Mouse (Mus musculus) c-Kit-positive CD71-positive TER-119-positive erythroid progenitor cells, embryonic 14.5 days (primary cell): ENCODE measurements around the gene Acer3.

Experiments
- DNase-seq: peaks from one replicate; pipeline ENCODE4 v3.0.0-alpha.2; 2013; ENCODE audit warnings: low spot score

Acer3 gene

GRCm38 (mm10) chr7:98321083-98321482, at the start of gene Acer3:
Gene Acer3, minus strand, starts transcription at chr7:98321208.
- DNase-seq: no peak

GRCm38 (mm10) chr7:98369762-98370369, 48.9 kb upstream of the Acer3 start:
- no peak for DNase-seq

- DNase-seq: no peak
Measured at GRCm38 (mm10) chr7:98361662-98362061, 40.7 kb upstream of the Acer3 start.

GRCm38 (mm10) chr7:98361063-98361652, 40.1 kb upstream of the Acer3 start, which contains the start of gene Tsku:
Gene Tsku, minus strand, starts transcription at chr7:98361328.
- no peak for DNase-seq

GRCm38 (mm10) chr7:98360621-98360990, 39.6 kb upstream of the Acer3 start:
- DNase-seq: no peak

- DNase-seq: no peak
Measured at GRCm38 (mm10) chr7:98359951-98360620, 39.1 kb upstream of the Acer3 start.

- DNase-seq: no peak
Measured at GRCm38 (mm10) chr7:98358016-98358415, 37.0 kb upstream of the Acer3 start.

GRCm38 (mm10) chr7:98357324-98357723, 36.3 kb upstream of the Acer3 start:
- DNase-seq: no peak

GRCm38 (mm10) chr7:98354921-98355310, 33.9 kb upstream of the Acer3 start:
- no peak for DNase-seq

- DNase-seq: no peak
Measured at GRCm38 (mm10) chr7:98354160-98354920, 33.3 kb upstream of the Acer3 start.

- no peak for DNase-seq
Measured at GRCm38 (mm10) chr7:98353616-98354015, 32.6 kb upstream of the Acer3 start.

GRCm38 (mm10) chr7:98351523-98351922, 30.5 kb upstream of the Acer3 start:
- DNase-seq: no peak

- DNase-seq: no peak
Measured at GRCm38 (mm10) chr7:98349821-98350220, 28.8 kb upstream of the Acer3 start.

GRCm38 (mm10) chr7:98349096-98349495, 28.1 kb upstream of the Acer3 start:
- peak; percentile 73 for DNase-seq

- peak; percentile 67 for DNase-seq
Measured at GRCm38 (mm10) chr7:98348043-98348442, 27.0 kb upstream of the Acer3 start.

- DNase-seq: no peak
Measured at GRCm38 (mm10) chr7:98347471-98347870, 26.5 kb upstream of the Acer3 start.

GRCm38 (mm10) chr7:98345036-98345435, 24.0 kb upstream of the Acer3 start:
- no peak for DNase-seq

- DNase-seq: peak; percentile 63
Measured at GRCm38 (mm10) chr7:98344361-98344760, 23.4 kb upstream of the Acer3 start.

GRCm38 (mm10) chr7:98342249-98342648, 21.2 kb upstream of the Acer3 start:
- peak; percentile 70 for DNase-seq

GRCm38 (mm10) chr7:98341475-98341874, 20.5 kb upstream of the Acer3 start:
- DNase-seq: peak; percentile 91

GRCm38 (mm10) chr7:98340343-98340742, 19.3 kb upstream of the Acer3 start:
- no peak for DNase-seq

GRCm38 (mm10) chr7:98333987-98334386, 13.0 kb upstream of the Acer3 start:
- DNase-seq: no peak

- no peak for DNase-seq
Measured at GRCm38 (mm10) chr7:98333507-98333906, 12.5 kb upstream of the Acer3 start.
